Mouse (Mus musculus): ENCODE data around the gene Sgpl1. TPM values are rescaled to one million over a fixed set of nuclear protein-coding genes. Genes with fewer than 3 reads are reported as not detected.

Sgpl1 gene
- polyA plus RNA-seq (2015; fragmentation: Nextera tagmentation; extraction: Ambion mirVana): 33.7 and 36.3 TPM in 2 replicates

- no peaks in the 10 kb centered on the region for H3K27me3 ChIP-seq (replicated peaks; ENCODE audit: insufficient read depth, low read length)
- DNase-seq (ENCODE audit: low spot score) (peak; percentile 95), ATAC-seq (peak; percentile 92)
- H3K27ac ChIP-seq (ENCODE audit: low read length): peak within 1 kb of the TSS; percentile 92
- H3K9me3 ChIP-seq (ENCODE audit: low read length): no peaks in the 10 kb centered on the region
- no peaks in the 10 kb centered on the region for H3K36me3 ChIP-seq (ENCODE audit: insufficient read depth, low read length)
- H3K9ac ChIP-seq (replicated peaks; ENCODE audit: low read depth): peak within 1 kb of the TSS; percentile 82
- H3K4me2 ChIP-seq (replicated peaks; ENCODE audit: low read depth, low read length): peak within 1 kb of the TSS; percentile 99
- TF ChIP-seq EP300 (IDR thresholded peaks at IDR 0.05) (no peak), CTCF (IDR thresholded peaks at IDR 0.05) (peak; percentile 82)
- H3K4me3 ChIP-seq (ENCODE audit: low read depth, low read length): peak within 1 kb of the TSS; percentile 78
- peaks cover 6% of the 10 kb centered on the region; the same call in 1 of the 2 replicates for H3K4me1 ChIP-seq (ENCODE audit: insufficient read depth, low read depth, low read length)
- WGBS: 1% methylated on average over 58 of the region's 82 CpGs
Measured at GRCm38 (mm10) chr10:61147157-61148040, at the start of gene Sgpl1. TSS of gene Sgpl1 (minus strand) at chr10:61147703.

- H3K27ac ChIP-seq (ENCODE audit: low read length): no peak overlapping the region
- no peak overlapping the region for H3K4me2 ChIP-seq (replicated peaks; ENCODE audit: low read depth, low read length)
- DNase-seq (ENCODE audit: low spot score): no peak
- H3K4me3 ChIP-seq (ENCODE audit: low read depth, low read length): no peak overlapping the region
- H3K9ac ChIP-seq (replicated peaks; ENCODE audit: low read depth): no peak overlapping the region
- no peaks in the 10 kb centered on the region for H3K9me3 ChIP-seq (ENCODE audit: low read length)
- H3K4me1 ChIP-seq (ENCODE audit: insufficient read depth, low read depth, low read length): no peaks in the 10 kb centered on the region
- 76% methylated on average over 5 of the region's 5 CpGs for WGBS
- ATAC-seq: 0 out of 2 replicates have a peak, but pooled peaks have one; percentile 12
- H3K36me3 ChIP-seq (ENCODE audit: insufficient read depth, low read length): no peaks in the 10 kb centered on the region
- no peaks in the 10 kb centered on the region for H3K27me3 ChIP-seq (replicated peaks; ENCODE audit: insufficient read depth, low read length)
- TF ChIP-seq CTCF (IDR thresholded peaks at IDR 0.05) (no peak), EP300 (IDR thresholded peaks at IDR 0.05) (no peak)
Measured at GRCm38 (mm10) chr10:61195718-61196291, 48.3 kb upstream of the Sgpl1 start.

GRCm38 (mm10) chr10:61195216-61195615 is 47.7 kb upstream of the Sgpl1 start:
- no peak overlapping the region for H3K4me2 ChIP-seq (replicated peaks; ENCODE audit: low read depth, low read length)
- no peaks in the 10 kb centered on the region for H3K36me3 ChIP-seq (ENCODE audit: insufficient read depth, low read length)
- peak; percentile 45 for DNase-seq (ENCODE audit: low spot score)
- no peak overlapping the region for H3K27ac ChIP-seq (ENCODE audit: low read length)
- peak; percentile 18; the same call in 1 of the 2 replicates for ATAC-seq
- WGBS: 53% methylated on average over 8 of the region's 8 CpGs
- H3K4me1 ChIP-seq (ENCODE audit: insufficient read depth, low read depth, low read length): no peaks in the 10 kb centered on the region
- no peak overlapping the region for H3K4me3 ChIP-seq (ENCODE audit: low read depth, low read length)
- TF ChIP-seq EP300 (IDR thresholded peaks at IDR 0.05) (no peak), CTCF (IDR thresholded peaks at IDR 0.05) (no peak)
- H3K9me3 ChIP-seq (ENCODE audit: low read length): no peaks in the 10 kb centered on the region
- no peak overlapping the region for H3K9ac ChIP-seq (replicated peaks; ENCODE audit: low read depth)
- no peaks in the 10 kb centered on the region for H3K27me3 ChIP-seq (replicated peaks; ENCODE audit: insufficient read depth, low read length)

GRCm38 (mm10) chr10:61194611-61195010 is 47.1 kb upstream of the Sgpl1 start:
- H3K4me1 ChIP-seq (ENCODE audit: insufficient read depth, low read depth, low read length): no peaks in the 10 kb centered on the region
- no peak for TF ChIP-seq EP300 (IDR thresholded peaks at IDR 0.05)
- no peak for TF ChIP-seq CTCF (IDR thresholded peaks at IDR 0.05)
- WGBS: 52% methylated on average over 9 of the region's 9 CpGs
- H3K36me3 ChIP-seq (ENCODE audit: insufficient read depth, low read length): no peaks in the 10 kb centered on the region
- peak; percentile 63 for DNase-seq (ENCODE audit: low spot score)
- no peaks in the 10 kb centered on the region for H3K27me3 ChIP-seq (replicated peaks; ENCODE audit: insufficient read depth, low read length)
- ATAC-seq: peak; percentile 58
- no peak overlapping the region for H3K4me3 ChIP-seq (ENCODE audit: low read depth, low read length)
- H3K4me2 ChIP-seq (replicated peaks; ENCODE audit: low read depth, low read length): no peak overlapping the region
- no peak overlapping the region for H3K9ac ChIP-seq (replicated peaks; ENCODE audit: low read depth)
- H3K9me3 ChIP-seq (ENCODE audit: low read length): no peaks in the 10 kb centered on the region
- H3K27ac ChIP-seq (ENCODE audit: low read length): 0 out of 2 replicates have a peak overlapping the region, but pooled peaks have one; percentile 7

GRCm38 (mm10) chr10:61188010-61188409 is 40.5 kb upstream of the Sgpl1 start:
- Histone ChIP-seq H3K4me1 (ENCODE audit: insufficient read depth, low read depth, low read length) (peaks cover 5% of the 10 kb centered on the region; the same call in 1 of the 2 replicates), H3K9me3 (ENCODE audit: low read length) (no peaks in the 10 kb centered on the region), H3K4me3 (ENCODE audit: low read depth, low read length) (no peak overlapping the region), H3K36me3 (ENCODE audit: insufficient read depth, low read length) (no peaks in the 10 kb centered on the region), H3K9ac (replicated peaks; ENCODE audit: low read depth) (no peak overlapping the region), H3K27me3 (replicated peaks; ENCODE audit: insufficient read depth, low read length) (no peaks in the 10 kb centered on the region), H3K4me2 (replicated peaks; ENCODE audit: low read depth, low read length) (no peak overlapping the region), H3K27ac (ENCODE audit: low read length) (no peak overlapping the region)
- no peak for TF ChIP-seq EP300 (IDR thresholded peaks at IDR 0.05)
- TF ChIP-seq CTCF (IDR thresholded peaks at IDR 0.05): no peak
- no peak for DNase-seq (ENCODE audit: low spot score)
- 60% methylated on average over 3 of the region's 3 CpGs for WGBS
- ATAC-seq: no peak

GRCm38 (mm10) chr10:61187001-61187400 is 39.5 kb upstream of the Sgpl1 start:
- no peak overlapping the region for H3K9ac ChIP-seq (replicated peaks; ENCODE audit: low read depth)
- no peak overlapping the region for H3K27ac ChIP-seq (ENCODE audit: low read length)
- H3K9me3 ChIP-seq (ENCODE audit: low read length): no peaks in the 10 kb centered on the region
- no peak overlapping the region for H3K4me3 ChIP-seq (ENCODE audit: low read depth, low read length)
- DNase-seq (ENCODE audit: low spot score): no peak
- 44% methylated on average over 3 of the region's 3 CpGs for WGBS
- H3K36me3 ChIP-seq (ENCODE audit: insufficient read depth, low read length): no peaks in the 10 kb centered on the region
- H3K27me3 ChIP-seq (replicated peaks; ENCODE audit: insufficient read depth, low read length): no peaks in the 10 kb centered on the region
- peak; percentile 47 for ATAC-seq
- no peak overlapping the region for H3K4me2 ChIP-seq (replicated peaks; ENCODE audit: low read depth, low read length)
- peaks cover 5% of the 10 kb centered on the region; the same call in 1 of the 2 replicates for H3K4me1 ChIP-seq (ENCODE audit: insufficient read depth, low read depth, low read length)
- no peak for TF ChIP-seq CTCF (IDR thresholded peaks at IDR 0.05)
- TF ChIP-seq EP300 (IDR thresholded peaks at IDR 0.05): no peak
